Mouse (Mus musculus): ENCODE data around the gene Spire2. TPM values are rescaled to one million over a fixed set of nuclear protein-coding genes. Genes with fewer than 3 reads are reported as not detected.

Spire2 gene
- polyA plus RNA-seq, 1 experiment from 2014 or later: 3.1 TPM

DNA sequence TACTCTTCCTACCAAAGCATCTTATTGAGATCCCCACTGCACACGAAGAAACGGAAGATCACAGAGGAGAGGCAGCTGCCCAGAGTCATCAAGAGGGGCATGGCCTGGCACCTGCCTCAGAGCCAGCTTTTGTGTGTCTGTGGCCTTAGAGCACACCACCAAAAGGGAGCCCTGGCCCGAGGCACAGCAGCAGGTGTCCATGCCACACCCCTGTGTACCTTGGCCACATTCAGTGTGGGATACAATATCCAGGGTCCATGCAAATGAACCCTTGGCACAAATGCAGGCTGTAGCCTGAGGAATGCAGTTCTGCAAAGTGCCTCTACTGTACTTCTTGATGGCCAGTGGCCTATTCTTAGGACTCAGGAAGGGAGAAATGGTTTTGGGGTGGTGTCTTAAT is 5.0 kb downstream of the Spire2 start:
- no peak overlapping the region for H3K4me3 ChIP-seq (ENCODE audit: low read depth, low read length)
- peaks cover 15% of the 10 kb centered on the region; the same call in 1 of the 2 replicates for H3K4me1 ChIP-seq (ENCODE audit: control insufficient read depth, insufficient read depth, low read length)
- peaks cover 2% of the 10 kb centered on the region; the same call in 1 of the 2 replicates for H3K27me3 ChIP-seq (ENCODE audit: control insufficient read depth, insufficient read depth, low read length)
- ATAC-seq (ENCODE audit: insufficient number of reproducible peaks, insufficient read depth, low FRiP score, low read depth): no peak
- no peak overlapping the region for H3K27ac ChIP-seq (ENCODE audit: low read length)
- no peak overlapping the region for H3K4me2 ChIP-seq (replicated peaks; ENCODE audit: low read depth, low read length)
- WGBS: 74% methylated on average over 3 of the region's 3 CpGs
- no peaks in the 10 kb centered on the region for H3K9me3 ChIP-seq (ENCODE audit: control insufficient read depth, low read depth, low read length)
- no peaks in the 10 kb centered on the region for H3K36me3 ChIP-seq (ENCODE audit: control insufficient read depth, insufficient read depth, low read length)
- no peak overlapping the region for H3K9ac ChIP-seq (replicated peaks; ENCODE audit: low read depth, low read length)

DNA sequence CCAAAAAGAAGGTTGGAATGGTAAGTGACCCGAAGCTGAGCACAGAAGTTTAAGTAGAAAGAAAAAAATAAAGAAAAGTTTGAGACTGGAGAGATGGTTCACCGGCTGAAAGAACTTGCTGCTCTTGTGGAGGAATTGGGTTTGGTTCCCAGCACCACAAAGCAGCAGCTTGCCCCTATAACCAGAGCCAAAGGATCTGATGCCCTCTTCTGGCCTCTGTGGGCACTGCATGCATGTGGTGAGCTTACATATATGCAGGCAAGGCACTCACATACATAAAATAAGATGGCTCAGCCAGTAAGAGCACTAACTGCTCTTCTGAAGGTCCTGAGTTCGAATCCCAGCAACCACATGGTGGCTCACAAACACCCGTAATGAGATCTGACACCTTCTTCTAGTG is 7.6 kb downstream of the Spire2 start:
- no peak overlapping the region for H3K9ac ChIP-seq (replicated peaks; ENCODE audit: low read depth, low read length)
- H3K9me3 ChIP-seq (ENCODE audit: control insufficient read depth, low read depth, low read length): no peaks in the 10 kb centered on the region
- ATAC-seq (ENCODE audit: insufficient number of reproducible peaks, insufficient read depth, low FRiP score, low read depth): no peak
- H3K36me3 ChIP-seq (ENCODE audit: control insufficient read depth, insufficient read depth, low read length): no peaks in the 10 kb centered on the region
- H3K4me2 ChIP-seq (replicated peaks; ENCODE audit: low read depth, low read length): no peak overlapping the region
- H3K27ac ChIP-seq (ENCODE audit: low read length): no peak overlapping the region
- 95% methylated on average over 4 of the region's 4 CpGs for WGBS
- H3K27me3 ChIP-seq (ENCODE audit: control insufficient read depth, insufficient read depth, low read length): no peaks in the 10 kb centered on the region
- H3K4me3 ChIP-seq (ENCODE audit: low read depth, low read length): no peak overlapping the region
- H3K4me1 ChIP-seq (ENCODE audit: control insufficient read depth, insufficient read depth, low read length): 0 out of 2 replicates have a peak, but pooled peaks cover 3% of the 10 kb centered on the region

DNA sequence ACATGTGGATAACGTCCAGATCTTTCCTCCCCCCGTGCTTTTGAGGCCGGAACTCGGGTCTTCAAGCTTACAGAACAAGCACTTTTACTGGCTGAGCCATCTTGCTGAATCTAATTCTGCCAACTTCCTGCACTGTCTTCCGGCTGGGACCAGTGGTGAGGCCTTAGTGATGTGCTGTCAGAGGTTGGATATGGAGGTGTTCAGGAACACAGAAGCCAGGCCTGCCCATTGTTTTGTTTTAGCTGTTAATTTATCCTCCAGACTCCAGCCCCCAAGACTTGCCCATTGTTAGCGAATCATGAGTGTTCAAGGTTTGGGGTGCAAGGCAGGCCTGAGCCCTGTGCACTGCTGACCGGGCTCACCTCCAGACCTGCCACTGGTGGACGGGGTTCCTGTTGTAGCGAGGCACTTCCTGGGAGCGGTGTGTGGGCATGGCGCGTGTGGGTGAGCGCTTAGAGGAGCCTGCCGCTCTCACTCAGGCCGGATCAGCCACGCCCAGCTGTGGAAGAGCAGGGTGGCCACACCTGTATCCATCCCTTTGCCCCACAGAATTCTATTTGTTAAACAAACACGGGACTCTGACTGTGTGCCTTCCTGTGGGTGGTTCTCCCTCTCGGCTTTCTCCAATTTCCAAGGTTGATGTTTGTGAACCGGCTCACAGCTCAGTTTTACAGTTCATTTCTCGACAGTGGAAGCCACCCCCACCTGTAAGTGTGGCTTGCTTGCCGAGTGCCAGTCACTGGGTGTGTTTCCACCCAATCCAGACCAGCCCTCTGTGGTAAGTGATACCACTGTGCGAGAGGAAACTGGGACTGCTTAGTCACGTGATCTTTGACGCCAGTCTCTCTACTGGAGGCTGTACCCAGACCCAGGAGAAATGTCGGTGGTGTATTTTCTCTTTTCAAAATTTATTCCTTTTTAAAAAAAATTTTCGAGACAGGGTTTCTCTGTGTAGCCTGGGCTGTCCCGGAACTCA is 8.8 kb downstream of the Spire2 start:
- H3K4me2 ChIP-seq (replicated peaks; ENCODE audit: low read depth, low read length): no peak overlapping the region
- ATAC-seq (ENCODE audit: insufficient number of reproducible peaks, insufficient read depth, low FRiP score, low read depth): peak; percentile 76
- no peaks in the 10 kb centered on the region for H3K9me3 ChIP-seq (ENCODE audit: control insufficient read depth, low read depth, low read length)
- no peak overlapping the region for H3K9ac ChIP-seq (replicated peaks; ENCODE audit: low read depth, low read length)
- H3K27ac ChIP-seq (ENCODE audit: low read length): peak overlapping the region; percentile 39; the same call in 1 of the 2 replicates
- H3K36me3 ChIP-seq (ENCODE audit: control insufficient read depth, insufficient read depth, low read length): no peaks in the 10 kb centered on the region
- no peaks in the 10 kb centered on the region for H3K27me3 ChIP-seq (ENCODE audit: control insufficient read depth, insufficient read depth, low read length)
- 73% methylated on average over 27 of the region's 27 CpGs for WGBS
- no peak overlapping the region for H3K4me3 ChIP-seq (ENCODE audit: low read depth, low read length)
- H3K4me1 ChIP-seq (ENCODE audit: control insufficient read depth, insufficient read depth, low read length): 0 out of 2 replicates have a peak, but pooled peaks cover 3% of the 10 kb centered on the region

DNA sequence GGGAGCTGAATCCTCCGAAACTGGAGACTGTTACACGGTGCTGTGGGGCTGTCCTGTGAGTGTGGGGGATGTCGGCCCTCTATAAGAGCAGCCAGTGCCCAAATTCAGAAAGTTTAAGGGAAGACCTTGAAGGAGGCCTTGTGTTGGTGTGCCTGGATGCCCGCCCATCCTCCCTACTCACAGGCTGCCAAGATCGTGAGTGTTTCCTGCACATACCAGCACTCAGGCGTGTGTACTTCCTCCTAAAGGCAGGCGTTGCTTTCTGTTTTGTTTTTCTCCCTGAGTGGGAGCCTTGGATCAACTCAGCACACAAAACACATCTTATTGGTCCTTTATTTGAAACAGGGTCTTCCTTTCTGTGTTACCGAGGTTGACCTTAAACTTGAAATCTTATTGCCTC is 9.7 kb downstream of the Spire2 start:
- Histone ChIP-seq H3K4me3 (ENCODE audit: low read depth, low read length) (no peak overlapping the region), H3K27me3 (ENCODE audit: control insufficient read depth, insufficient read depth, low read length) (no peaks in the 10 kb centered on the region), H3K9ac (replicated peaks; ENCODE audit: low read depth, low read length) (no peak overlapping the region), H3K27ac (ENCODE audit: low read length) (no peak overlapping the region), H3K4me2 (replicated peaks; ENCODE audit: low read depth, low read length) (no peak overlapping the region), H3K4me1 (ENCODE audit: control insufficient read depth, insufficient read depth, low read length) (0 out of 2 replicates have a peak, but pooled peaks cover 3% of the 10 kb centered on the region), H3K9me3 (ENCODE audit: control insufficient read depth, low read depth, low read length) (no peaks in the 10 kb centered on the region), H3K36me3 (ENCODE audit: control insufficient read depth, insufficient read depth, low read length) (no peaks in the 10 kb centered on the region)
- ATAC-seq (ENCODE audit: insufficient number of reproducible peaks, insufficient read depth, low FRiP score, low read depth): no peak
- WGBS: 85% methylated on average over 8 of the region's 8 CpGs

DNA sequence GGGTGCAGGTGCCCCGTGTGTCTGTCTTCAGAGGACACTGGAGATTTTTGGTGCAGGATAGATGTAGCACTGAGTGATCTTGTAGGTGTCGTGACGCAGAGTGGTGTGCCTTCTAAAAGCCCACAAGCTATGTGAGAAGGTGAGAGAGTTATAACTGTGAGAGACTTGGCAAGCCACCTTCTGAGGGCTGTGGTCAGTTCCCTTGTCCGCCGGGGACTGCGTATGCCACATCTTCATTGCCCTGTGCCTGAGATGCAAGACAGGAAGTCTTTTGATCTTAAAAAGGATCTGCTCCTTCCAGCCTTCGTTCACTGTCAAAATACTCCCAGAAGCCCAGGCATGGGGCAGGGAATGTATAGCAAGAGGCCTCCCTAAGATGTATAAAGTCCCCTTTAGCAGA is 10.4 kb downstream of the Spire2 start:
- Histone ChIP-seq H3K27me3 (ENCODE audit: control insufficient read depth, insufficient read depth, low read length) (no peaks in the 10 kb centered on the region), H3K36me3 (ENCODE audit: control insufficient read depth, insufficient read depth, low read length) (no peaks in the 10 kb centered on the region), H3K9me3 (ENCODE audit: control insufficient read depth, low read depth, low read length) (no peaks in the 10 kb centered on the region), H3K9ac (replicated peaks; ENCODE audit: low read depth, low read length) (no peak overlapping the region), H3K4me3 (ENCODE audit: low read depth, low read length) (no peak overlapping the region), H3K4me2 (replicated peaks; ENCODE audit: low read depth, low read length) (no peak overlapping the region), H3K27ac (ENCODE audit: low read length) (no peak overlapping the region), H3K4me1 (ENCODE audit: control insufficient read depth, insufficient read depth, low read length) (0 out of 2 replicates have a peak, but pooled peaks cover 7% of the 10 kb centered on the region)
- WGBS: 77% methylated on average over 7 of the region's 7 CpGs
- no peak for ATAC-seq (ENCODE audit: insufficient number of reproducible peaks, insufficient read depth, low FRiP score, low read depth)

DNA sequence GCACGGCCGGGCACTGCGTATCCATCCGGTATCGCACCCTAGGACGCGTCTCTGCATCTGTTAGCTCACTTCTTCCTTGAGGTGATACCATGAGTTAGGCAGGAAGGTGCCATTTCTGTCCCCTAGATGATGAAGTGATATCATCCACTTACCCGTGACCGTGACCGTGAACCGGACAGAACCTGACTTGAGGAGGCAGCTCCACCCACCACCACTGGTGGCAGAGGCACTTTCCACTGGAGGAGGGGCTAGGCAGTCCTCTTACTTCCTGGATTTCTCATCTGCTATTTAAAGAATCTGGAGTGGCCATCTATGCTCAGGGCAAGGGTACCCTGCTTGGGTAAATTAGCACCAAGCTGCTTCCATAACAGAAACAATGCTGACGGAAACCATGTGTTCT is 10.9 kb downstream of the Spire2 start:
- Histone ChIP-seq H3K4me3 (ENCODE audit: low read depth, low read length) (no peak overlapping the region), H3K4me2 (replicated peaks; ENCODE audit: low read depth, low read length) (no peak overlapping the region), H3K4me1 (ENCODE audit: control insufficient read depth, insufficient read depth, low read length) (0 out of 2 replicates have a peak, but pooled peaks cover 12% of the 10 kb centered on the region), H3K27me3 (ENCODE audit: control insufficient read depth, insufficient read depth, low read length) (no peaks in the 10 kb centered on the region), H3K27ac (ENCODE audit: low read length) (no peak overlapping the region), H3K36me3 (ENCODE audit: control insufficient read depth, insufficient read depth, low read length) (no peaks in the 10 kb centered on the region), H3K9me3 (ENCODE audit: control insufficient read depth, low read depth, low read length) (no peaks in the 10 kb centered on the region), H3K9ac (replicated peaks; ENCODE audit: low read depth, low read length) (no peak overlapping the region)
- no peak for ATAC-seq (ENCODE audit: insufficient number of reproducible peaks, insufficient read depth, low FRiP score, low read depth)
- WGBS: 78% methylated on average over 12 of the region's 12 CpGs

DNA sequence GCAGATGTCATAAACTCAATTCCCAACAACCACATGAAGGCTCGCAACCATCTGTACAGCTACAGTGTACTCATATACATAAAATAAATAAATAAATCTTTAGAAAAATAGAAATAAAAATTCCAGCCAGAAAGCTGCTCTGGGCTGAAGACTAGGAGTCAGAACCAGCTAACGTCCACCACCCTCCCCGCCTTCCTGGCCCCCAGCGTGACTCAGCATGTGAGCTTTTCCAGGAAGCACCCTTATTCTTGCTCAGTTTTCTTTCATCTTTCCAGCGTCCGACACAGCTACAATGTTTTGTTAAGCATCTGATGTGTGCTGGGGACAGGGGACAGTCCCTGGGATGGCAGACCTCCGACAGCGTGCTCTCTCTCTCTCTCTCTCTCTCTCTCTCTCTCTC is 12.6 kb downstream of the Spire2 start:
- no peak overlapping the region for H3K4me2 ChIP-seq (replicated peaks; ENCODE audit: low read depth, low read length)
- no peak overlapping the region for H3K4me3 ChIP-seq (ENCODE audit: low read depth, low read length)
- no peaks in the 10 kb centered on the region for H3K9me3 ChIP-seq (ENCODE audit: control insufficient read depth, low read depth, low read length)
- 82% methylated on average over 8 of the region's 8 CpGs for WGBS
- H3K4me1 ChIP-seq (ENCODE audit: control insufficient read depth, insufficient read depth, low read length): 0 out of 2 replicates have a peak, but pooled peaks cover 16% of the 10 kb centered on the region
- no peak overlapping the region for H3K27ac ChIP-seq (ENCODE audit: low read length)
- H3K27me3 ChIP-seq (ENCODE audit: control insufficient read depth, insufficient read depth, low read length): no peaks in the 10 kb centered on the region
- no peaks in the 10 kb centered on the region for H3K36me3 ChIP-seq (ENCODE audit: control insufficient read depth, insufficient read depth, low read length)
- ATAC-seq (ENCODE audit: insufficient number of reproducible peaks, insufficient read depth, low FRiP score, low read depth): no peak
- no peak overlapping the region for H3K9ac ChIP-seq (replicated peaks; ENCODE audit: low read depth, low read length)

DNA sequence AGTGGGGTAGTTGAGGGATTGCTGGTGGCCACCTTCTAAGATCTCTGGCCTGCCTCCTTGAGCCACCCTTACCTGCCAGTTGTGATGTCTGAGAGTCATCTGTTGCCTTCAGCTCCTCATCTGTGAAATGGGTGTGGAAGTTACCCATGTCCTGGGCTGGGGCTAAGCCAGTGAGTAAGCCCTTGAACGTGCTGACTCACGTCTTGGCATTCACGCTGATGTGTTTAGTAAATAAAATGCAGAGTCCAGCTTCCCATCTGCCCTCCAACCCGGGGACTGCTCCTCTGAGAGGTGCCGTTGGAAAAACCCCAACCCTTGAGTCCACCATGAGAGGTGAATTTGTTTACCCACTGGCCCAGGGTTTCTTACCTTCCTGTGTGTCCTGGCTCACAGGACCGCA is 13.3 kb downstream of the Spire2 start:
- H3K36me3 ChIP-seq (ENCODE audit: control insufficient read depth, insufficient read depth, low read length): no peaks in the 10 kb centered on the region
- H3K27me3 ChIP-seq (ENCODE audit: control insufficient read depth, insufficient read depth, low read length): no peaks in the 10 kb centered on the region
- H3K9ac ChIP-seq (replicated peaks; ENCODE audit: low read depth, low read length): no peak overlapping the region
- WGBS: 77% methylated on average over 6 of the region's 6 CpGs
- ATAC-seq (ENCODE audit: insufficient number of reproducible peaks, insufficient read depth, low FRiP score, low read depth): no peak
- 0 out of 2 replicates have a peak, but pooled peaks cover 16% of the 10 kb centered on the region for H3K4me1 ChIP-seq (ENCODE audit: control insufficient read depth, insufficient read depth, low read length)
- no peaks in the 10 kb centered on the region for H3K9me3 ChIP-seq (ENCODE audit: control insufficient read depth, low read depth, low read length)
- H3K27ac ChIP-seq (ENCODE audit: low read length): no peak overlapping the region
- no peak overlapping the region for H3K4me3 ChIP-seq (ENCODE audit: low read depth, low read length)
- H3K4me2 ChIP-seq (replicated peaks; ENCODE audit: low read depth, low read length): no peak overlapping the region

All from stomach, embryonic 14.5 days (tissue).